Mouse (Mus musculus) CH12.LX (cell line): ENCODE data around the gene Lhx4.

Experiments used
- BHLHE40 ChIP-seq: IDR thresholded peaks from 2 replicates; pipeline ENCODE4 v1.6.1; 2011; ENCODE audit warnings: mild to moderate bottlenecking, low read depth, low read length, improper control_type of control experiment
- CHD1 ChIP-seq: IDR thresholded peaks from 2 replicates; pipeline ENCODE4 v1.6.1; 2012; ENCODE audit warnings: low read depth, low read length, improper control_type of control experiment, inconsistent platforms
- CTCF ChIP-seq, 2 experiments: IDR thresholded peaks in 1 of 2; conservative IDR thresholded peaks in 1 of 2; 2 replicates each; pipeline ENCODE4 v1.5.1; 2011 to 2012; ENCODE audit warnings: low read depth in 2 of 2, low read length in 2 of 2, improper control_type of control experiment in 1 of 2, inconsistent platforms in 1 of 2, mild to moderate bottlenecking in 1 of 2, moderate library complexity in 1 of 2
- ELF1 ChIP-seq: IDR thresholded peaks from 2 replicates; pipeline ENCODE4 v1.6.1; 2014; ENCODE audit warnings: low read depth, mild to moderate bottlenecking, inconsistent platforms, low read length, improper control_type of control experiment
- EP300 ChIP-seq: IDR thresholded peaks from 2 replicates; pipeline ENCODE4 v1.6.1; 2011; ENCODE audit warnings: low read length, improper control_type of control experiment
- GABPA ChIP-seq: IDR thresholded peaks from 2 replicates; pipeline ENCODE4 v1.6.1; 2012; ENCODE audit warnings: low read depth, low read length, improper control_type of control experiment, inconsistent platforms; ENCODE audit not compliant: insufficient replicate concordance
- IRF4 ChIP-seq: IDR thresholded peaks from 2 replicates; pipeline ENCODE4 v1.6.1; 2014; ENCODE audit warnings: low read depth, mild to moderate bottlenecking, inconsistent platforms, low read length, improper control_type of control experiment
- JUND ChIP-seq: conservative IDR thresholded peaks from 2 replicates; pipeline ENCODE4 v1.6.1; 2011; ENCODE audit warnings: low read depth, low read length, improper control_type of control experiment
- MAFK ChIP-seq: IDR thresholded peaks from 2 replicates; pipeline ENCODE4 v1.6.1; 2011; ENCODE audit warnings: low read length, improper control_type of control experiment; ENCODE audit not compliant: insufficient replicate concordance
- POLR2A ChIP-seq: IDR thresholded peaks from 2 replicates; pipeline ENCODE4 v1.6.1; 2011; ENCODE audit warnings: low read depth, mild to moderate bottlenecking, improper control_type of control experiment, low read length
- POLR2AphosphoS2 ChIP-seq: IDR thresholded peaks from 2 replicates; pipeline ENCODE4 v1.6.1; 2011; ENCODE audit warnings: low read depth, low read length, improper control_type of control experiment
- TCF12 ChIP-seq: IDR thresholded peaks from 2 replicates; pipeline ENCODE4 v1.6.1; 2014; ENCODE audit warnings: low read depth, mild to moderate bottlenecking, inconsistent platforms, low read length, improper control_type of control experiment
- ZC3H11A ChIP-seq: IDR thresholded peaks from 2 replicates; pipeline ENCODE4 v1.6.1; 2012; ENCODE audit warnings: low read depth, mild to moderate bottlenecking, inconsistent platforms, low read length, improper control_type of control experiment
- ZNF384 ChIP-seq: IDR thresholded peaks from 2 replicates; pipeline ENCODE4 v1.6.1; 2012; ENCODE audit warnings: low read depth, low read length, improper control_type of control experiment, inconsistent platforms

- TF ChIP-seq EP300 (no peak), CTCF (conservative IDR thresholded peaks at IDR 0.05 in 1 of 2, IDR thresholded peaks at IDR 0.05 in 1 of 2; ENCODE audit: low read depth in 2 of 2, low read length in 2 of 2) (no peak), POLR2A (no peak), BHLHE40 (no peak), GABPA (no peak), JUND (no peak), IRF4 (no peak), TCF12 (no peak), ELF1 (no peak), ZNF384 (no peak), POLR2AphosphoS2 (no peak), ZC3H11A (no peak), MAFK (no peak), CHD1 (no peak)
These were observed 44.3 kb upstream of the Lhx4 start for GRCm38 (mm10) chr1:155795791-155796233.
